Mouse (Mus musculus) CH12.LX (cell line): Measurements from ENCODE around the gene Sumo2. TPM values are rescaled to one million over a fixed set of nuclear protein-coding genes. Genes with fewer than 3 reads are reported as not detected.

ENCODE experiments used
- DNase-seq: peaks from one replicate; pipeline ENCODE4 v3.0.0-alpha.2; 2013; ENCODE audit errors: extremely low read depth
- H3K27ac ChIP-seq: 2 replicates; pipeline ENCODE4 v1.5.1; 2012; ENCODE audit warnings: low read depth, mild to moderate bottlenecking, control low read depth, moderate library complexity; ENCODE audit not compliant: insufficient read depth
- H3K27me3 ChIP-seq: replicated peaks from 2 replicates; pipeline ENCODE3; 2012; ENCODE audit warnings: inconsistent platforms
- H3K36me3 ChIP-seq, 2 experiments: replicated peaks in 1 of 2; 2 replicates each; pipeline versions ENCODE3 to v1.6.1; 2012; ENCODE audit warnings: inconsistent platforms in 1 of 2, low read length in 1 of 2, mild to moderate bottlenecking in 1 of 2, mixed read lengths in 1 of 2, moderate library complexity in 1 of 2; ENCODE audit not compliant: control insufficient read depth in 1 of 2, insufficient read depth in 1 of 2
- H3K4me1 ChIP-seq, 2 experiments: 2 replicates each; pipeline ENCODE4 v1.6.1; 2012; ENCODE audit warnings: inconsistent platforms in 1 of 2, moderate library complexity in 1 of 2; ENCODE audit not compliant: insufficient read depth in 2 of 2, control insufficient read depth in 1 of 2
- H3K4me2 ChIP-seq: 2 replicates; pipeline ENCODE4 v1.6.1; 2012; ENCODE audit warnings: low read depth, mild to moderate bottlenecking, control low read depth; ENCODE audit not compliant: poor library complexity, insufficient read depth, severe bottlenecking
- H3K4me3 ChIP-seq, 3 experiments: fragments of 150-350 bp in 1 of 3; sonication (generic) in 1 of 3; replicated peaks in 1 of 3; 2 replicates each; pipeline versions ENCODE3 to v1.5.1; 2011 to 2012; ENCODE audit warnings: low read depth in 2 of 3, low read length in 2 of 3, mild to moderate bottlenecking in 2 of 3, moderate library complexity in 2 of 3, control low read depth in 1 of 3, improper control_type of control experiment in 1 of 3, inconsistent platforms in 1 of 3, mixed read lengths in 1 of 3; ENCODE audit not compliant: poor library complexity in 1 of 3
- H3K79me2 ChIP-seq: replicated peaks from 2 replicates; pipeline ENCODE4 v1.6.1; 2012; ENCODE audit warnings: mild to moderate bottlenecking, moderate library complexity; ENCODE audit not compliant: control insufficient read depth, poor library complexity, insufficient read depth, severe bottlenecking; ENCODE audit errors: extremely low read depth
- H3K9ac ChIP-seq: 2 replicates; pipeline ENCODE4 v1.6.1; 2012; ENCODE audit warnings: low read depth, mild to moderate bottlenecking, control low read depth, moderate library complexity; ENCODE audit not compliant: insufficient read depth
- H3K9me3 ChIP-seq: replicated peaks from 2 replicates; pipeline ENCODE3; 2012; ENCODE audit warnings: low read length, inconsistent platforms, mixed read lengths
- BHLHE40 ChIP-seq: IDR thresholded peaks from 2 replicates; pipeline ENCODE4 v1.6.1; 2011; ENCODE audit warnings: mild to moderate bottlenecking, low read depth, low read length, improper control_type of control experiment
- CHD1 ChIP-seq: IDR thresholded peaks from 2 replicates; pipeline ENCODE4 v1.6.1; 2012; ENCODE audit warnings: low read depth, low read length, improper control_type of control experiment, inconsistent platforms
- CHD2 ChIP-seq: IDR thresholded peaks from 2 replicates; pipeline ENCODE4 v1.6.1; 2011; ENCODE audit warnings: low read length, improper control_type of control experiment
- CTCF ChIP-seq, 2 experiments: IDR thresholded peaks in 1 of 2; conservative IDR thresholded peaks in 1 of 2; 2 replicates each; pipeline ENCODE4 v1.5.1; 2011 to 2012; ENCODE audit warnings: low read depth in 2 of 2, low read length in 2 of 2, improper control_type of control experiment in 1 of 2, inconsistent platforms in 1 of 2, mild to moderate bottlenecking in 1 of 2, moderate library complexity in 1 of 2
- E2F4 ChIP-seq: IDR thresholded peaks from 2 replicates; pipeline ENCODE4 v1.6.1; 2011; ENCODE audit warnings: low read depth, low read length, improper control_type of control experiment; ENCODE audit not compliant: insufficient replicate concordance
- ELF1 ChIP-seq: IDR thresholded peaks from 2 replicates; pipeline ENCODE4 v1.6.1; 2014; ENCODE audit warnings: low read depth, mild to moderate bottlenecking, inconsistent platforms, low read length, improper control_type of control experiment
- EP300 ChIP-seq: IDR thresholded peaks from 2 replicates; pipeline ENCODE4 v1.6.1; 2011; ENCODE audit warnings: low read length, improper control_type of control experiment
- ETS1 ChIP-seq: conservative IDR thresholded peaks from 2 replicates; pipeline ENCODE4 v1.6.1; 2012; ENCODE audit warnings: low read depth, mild to moderate bottlenecking, inconsistent platforms, low read length, improper control_type of control experiment, moderate library complexity
- GABPA ChIP-seq: IDR thresholded peaks from 2 replicates; pipeline ENCODE4 v1.6.1; 2012; ENCODE audit warnings: low read depth, low read length, improper control_type of control experiment, inconsistent platforms; ENCODE audit not compliant: insufficient replicate concordance
- HCFC1 ChIP-seq: IDR thresholded peaks from 2 replicates; pipeline ENCODE4 v1.6.1; 2012; ENCODE audit warnings: low read depth, mild to moderate bottlenecking, inconsistent platforms, low read length, improper control_type of control experiment
- IRF4 ChIP-seq: IDR thresholded peaks from 2 replicates; pipeline ENCODE4 v1.6.1; 2014; ENCODE audit warnings: low read depth, mild to moderate bottlenecking, inconsistent platforms, low read length, improper control_type of control experiment
- JUN ChIP-seq: IDR thresholded peaks from 2 replicates; pipeline ENCODE4 v1.6.1; 2011; ENCODE audit warnings: low read depth, mild to moderate bottlenecking, low read length, improper control_type of control experiment, moderate library complexity; ENCODE audit not compliant: insufficient read depth
- JUND ChIP-seq: conservative IDR thresholded peaks from 2 replicates; pipeline ENCODE4 v1.6.1; 2011; ENCODE audit warnings: low read depth, low read length, improper control_type of control experiment
- KAT2A ChIP-seq: IDR thresholded peaks from 2 replicates; pipeline ENCODE4 v1.6.1; 2012; ENCODE audit warnings: low read length, improper control_type of control experiment, inconsistent platforms; ENCODE audit not compliant: insufficient replicate concordance
- MAFK ChIP-seq: IDR thresholded peaks from 2 replicates; pipeline ENCODE4 v1.6.1; 2011; ENCODE audit warnings: low read length, improper control_type of control experiment; ENCODE audit not compliant: insufficient replicate concordance
- MAX ChIP-seq: IDR thresholded peaks from 2 replicates; pipeline ENCODE4 v1.6.1; 2011; ENCODE audit warnings: low read length, improper control_type of control experiment
- MAZ ChIP-seq: IDR thresholded peaks from 2 replicates; pipeline ENCODE4 v1.6.1; 2012; ENCODE audit warnings: low read depth, mild to moderate bottlenecking, inconsistent platforms, low read length, improper control_type of control experiment, moderate library complexity
- MEF2A ChIP-seq: IDR thresholded peaks from 2 replicates; pipeline ENCODE4 v1.6.1; 2014; ENCODE audit warnings: low read depth, mild to moderate bottlenecking, inconsistent platforms, low read length, improper control_type of control experiment, borderline replicate concordance
- MXI1 ChIP-seq: IDR thresholded peaks from 2 replicates; pipeline ENCODE4 v1.6.1; 2011; ENCODE audit warnings: mild to moderate bottlenecking, low read depth, low read length, improper control_type of control experiment
- MYC ChIP-seq: IDR thresholded peaks from 2 replicates; pipeline ENCODE4 v1.6.1; 2011; ENCODE audit warnings: low read depth, mild to moderate bottlenecking, improper control_type of control experiment, low read length
- NELFE ChIP-seq: IDR thresholded peaks from 2 replicates; pipeline ENCODE4 v1.6.1; 2011; ENCODE audit warnings: low read depth, low read length, improper control_type of control experiment
- NRF1 ChIP-seq: IDR thresholded peaks from 2 replicates; pipeline ENCODE4 v1.6.1; 2014; ENCODE audit warnings: low read depth, mild to moderate bottlenecking, inconsistent platforms, low read length, improper control_type of control experiment, moderate library complexity
- PAX5 ChIP-seq: IDR thresholded peaks from 2 replicates; pipeline ENCODE4 v1.6.1; 2012; ENCODE audit warnings: low read length, inconsistent platforms, mixed read lengths
- POLR2A ChIP-seq: IDR thresholded peaks from 2 replicates; pipeline ENCODE4 v1.6.1; 2011; ENCODE audit warnings: low read depth, mild to moderate bottlenecking, improper control_type of control experiment, low read length
- POLR2AphosphoS2 ChIP-seq: IDR thresholded peaks from 2 replicates; pipeline ENCODE4 v1.6.1; 2011; ENCODE audit warnings: low read depth, low read length, improper control_type of control experiment
- RAD21 ChIP-seq: IDR thresholded peaks from 2 replicates; pipeline ENCODE4 v1.6.1; 2011; ENCODE audit warnings: low read depth, mild to moderate bottlenecking, low read length, improper control_type of control experiment, moderate library complexity
- RCOR1 ChIP-seq: conservative IDR thresholded peaks from 2 replicates; pipeline ENCODE4 v1.6.1; 2012; ENCODE audit warnings: low read depth, mild to moderate bottlenecking, inconsistent platforms, low read length, improper control_type of control experiment
- SIN3A ChIP-seq: IDR thresholded peaks from 2 replicates; pipeline ENCODE4 v1.6.1; 2012; ENCODE audit warnings: low read length, improper control_type of control experiment, inconsistent platforms
- SMC3 ChIP-seq: IDR thresholded peaks from 2 replicates; pipeline ENCODE4 v1.6.1; 2011; ENCODE audit warnings: low read depth, low read length, improper control_type of control experiment
- TBP ChIP-seq: conservative IDR thresholded peaks from 2 replicates; pipeline ENCODE4 v1.6.1; 2011; ENCODE audit warnings: low read depth, low read length, improper control_type of control experiment
- TCF12 ChIP-seq: IDR thresholded peaks from 2 replicates; pipeline ENCODE4 v1.6.1; 2014; ENCODE audit warnings: low read depth, mild to moderate bottlenecking, inconsistent platforms, low read length, improper control_type of control experiment
- UBTF ChIP-seq: IDR thresholded peaks from 2 replicates; pipeline ENCODE4 v1.6.1; 2012; ENCODE audit warnings: low read depth, mild to moderate bottlenecking, inconsistent platforms, low read length, improper control_type of control experiment, moderate library complexity
- USF1 ChIP-seq: IDR thresholded peaks from 2 replicates; pipeline ENCODE4 v1.6.1; 2014; ENCODE audit warnings: low read depth, mild to moderate bottlenecking, inconsistent platforms, low read length, improper control_type of control experiment
- USF2 ChIP-seq: conservative IDR thresholded peaks from 2 replicates; pipeline ENCODE4 v1.6.1; 2011; ENCODE audit warnings: low read depth, low read length, improper control_type of control experiment
- ZC3H11A ChIP-seq: IDR thresholded peaks from 2 replicates; pipeline ENCODE4 v1.6.1; 2012; ENCODE audit warnings: low read depth, mild to moderate bottlenecking, inconsistent platforms, low read length, improper control_type of control experiment
- ZKSCAN1 ChIP-seq: IDR thresholded peaks from 2 replicates; pipeline ENCODE4 v1.6.1; 2012; ENCODE audit warnings: low read depth, inconsistent platforms, low read length, improper control_type of control experiment, borderline replicate concordance
- ZMIZ1 ChIP-seq: IDR thresholded peaks from 2 replicates; pipeline ENCODE4 v1.6.1; 2012; ENCODE audit warnings: low read depth, mild to moderate bottlenecking, inconsistent platforms, low read length, improper control_type of control experiment
- ZNF384 ChIP-seq: IDR thresholded peaks from 2 replicates; pipeline ENCODE4 v1.6.1; 2012; ENCODE audit warnings: low read depth, low read length, improper control_type of control experiment, inconsistent platforms
- dilution Hi-C: fragments of 300-500 bp; cut with MboI; formaldehyde crosslinking; loops from 2 replicates; pipeline ENCODE4 v1.14.3; 2020; ENCODE audit warnings: low sequenced_read_pairs; ENCODE audit not compliant: extremely low pct_unique_long_range_greater_than_20kb, extremely low pct_ligation_motif_present
- in situ Hi-C: fragments of 300-500 bp; cut with MboI; formaldehyde crosslinking; loops from 3 replicates; pipeline ENCODE4 v1.14.3; 2019; ENCODE audit warnings: low sequenced_read_pairs, low pct_ligation_motif_present, low pct_unique_long_range_greater_than_20kb, mixed read lengths
- polyA plus RNA-seq: library from polyadenylated mRNA; unstranded; fragments of >175 nt; gene quantifications from 2 replicates; pipeline ENCODE4 v1.2.1, GENCODE M21; 2012; ENCODE audit warnings: low read depth; ENCODE audit not compliant: insufficient read length
- total RNA-seq, 2 experiments: library from RNA; depleted of rRNA; stranded (reverse); fragments of 300-350 nt in 1 of 2; fragments of >200 nt in 1 of 2; gene quantifications; 2 replicates each; pipeline ENCODE4 v1.2.3; 2012 to 2014

The Sumo2 gene
- total and polyA plus RNA-seq, 3 experiments: 480 to 1,752 (median 1,020) TPM

DNA sequence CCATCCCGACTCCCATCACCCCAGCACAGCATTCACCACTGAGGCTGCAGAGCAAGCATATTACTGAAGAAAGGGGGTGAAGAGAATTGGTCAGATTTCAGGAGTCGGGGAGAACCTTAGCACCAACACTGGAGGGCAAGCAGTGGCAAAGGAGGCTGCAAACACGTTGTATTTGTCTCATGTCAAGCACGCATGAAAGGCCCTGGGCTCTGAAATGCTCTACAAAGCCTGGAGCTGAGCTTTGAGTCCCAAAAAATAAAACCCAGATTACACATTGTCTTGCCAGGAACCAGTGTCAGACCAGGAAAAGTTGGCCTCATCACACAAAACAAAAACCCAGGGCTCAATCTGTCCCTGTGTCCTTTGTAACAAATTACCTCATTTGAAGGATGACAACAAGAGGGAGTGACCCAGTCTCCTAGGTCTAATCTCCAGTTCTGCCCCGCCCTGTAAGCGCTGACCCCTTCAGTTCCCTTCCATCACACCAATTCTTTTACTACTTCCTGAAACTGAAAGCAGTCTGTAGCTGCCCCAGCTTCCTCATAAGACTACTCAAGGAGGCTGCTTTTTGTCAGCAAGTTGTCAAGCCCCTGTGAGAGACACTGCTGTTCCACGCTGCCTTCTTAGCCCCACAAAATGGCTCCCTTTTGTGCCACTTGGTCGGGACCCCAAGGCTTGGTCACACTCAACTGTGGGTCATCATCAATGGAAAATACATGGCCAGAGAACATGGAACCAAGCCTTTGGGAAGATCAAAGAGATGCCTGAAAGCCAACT is 23.5 kb downstream of the Sumo2 start:
- peaks cover 0 to 24% of the 10 kb centered on the region in 2 experiments for H3K36me3 ChIP-seq
- peaks cover 31 to 58% of the 10 kb centered on the region in 2 experiments for H3K4me1 ChIP-seq
- TF ChIP-seq MAX (no peak), GABPA (no peak), HCFC1 (no peak), E2F4 (0 out of 2 replicates have a peak, but pooled peaks have one; percentile 12), MAFK (no peak), UBTF (no peak), SMC3 (no peak), BHLHE40 (no peak), NRF1 (no peak), EP300 (peak; percentile 30; the same call in 1 of the 2 replicates), ZMIZ1 (no peak), USF1 (no peak), CHD1 (peak; percentile 73; the same call in 1 of the 2 replicates), ZC3H11A (no peak), PAX5 (no peak), CTCF (conservative IDR thresholded peaks at IDR 0.05 in 1 of 2, IDR thresholded peaks at IDR 0.05 in 1 of 2; ENCODE audit: low read depth in 2 of 2, low read length in 2 of 2) (no peak), ZNF384 (no peak), SIN3A (peak; percentile 96), RAD21 (no peak), USF2 (no peak), IRF4 (peak; percentile 78), MYC (peak; percentile 85; the same call in 1 of the 2 replicates), ELF1 (peak; percentile 86), NELFE (no peak), ETS1 (no peak; the same call in 1 of the 2 replicates), ZKSCAN1 (no peak), TBP (0 out of 2 replicates have a peak, but pooled peaks have one; percentile 46), CHD2 (no peak), TCF12 (peak; percentile 12; the same call in 1 of the 2 replicates), MAZ (0 out of 2 replicates have a peak, but pooled peaks have one; percentile 52), JUN (no peak), POLR2AphosphoS2 (no peak), RCOR1 (no peak), POLR2A (peak; percentile 47; the same call in 1 of the 2 replicates), KAT2A (no peak), JUND (no peak), MEF2A (no peak), MXI1 (peak; percentile 77)
- TF ChIP-seq, all 38 proteins: peak for 12
- Histone ChIP-seq H3K4me3 (peak overlapping the region; percentile 84 to 96 (median 96)), H3K9ac (peak overlapping the region; percentile 90), H3K4me2 (peak overlapping the region; percentile 99), H3K27me3 (no peaks in the 10 kb centered on the region), H3K9me3 (no peaks in the 10 kb centered on the region), H3K79me2 (peaks cover 64% of the 10 kb centered on the region), H3K27ac (peak overlapping the region; percentile 65)
- DNase-seq: peak; percentile 81
- in situ Hi-C loops: no loop called here
- dilution Hi-C loops: no loop called here
